Mouse (Mus musculus) CD8-positive naive resting alpha-beta T cell, adult 57 days (primary cell): ENCODE measurements around the gene Ccdc102a. TPM values are rescaled to one million over a fixed set of nuclear protein-coding genes. Genes with fewer than 3 reads are reported as not detected.

ENCODE experiments used
- total RNA-seq: library from RNA; stranded (reverse); gene quantifications from one replicate; pipeline ENCODE4 v1.2.4, GENCODE M21; 2023

Gene Ccdc102a
- total RNA-seq, result 10.8 TPM

GRCm38 (mm10) chr8:94917851-94918495 lies at the start of gene Ccdc102a:
Ccdc102a (minus strand) TSS chr8:94918098.

GRCm38 (mm10) chr8:94923405-94923804 lies 5.5 kb upstream of the Ccdc102a start, which contains the start of gene Adgrg5:
Adgrg5 (plus strand) TSS chr8:94923694.

GRCm38 (mm10) chr8:94876197-94876730 lies 41.6 kb downstream of the Ccdc102a start, which contains the start of gene Dok4:
Dok4 (minus strand) TSS chr8:94876330.

GRCm38 (mm10) chr8:94857346-94858173 lies 60.3 kb downstream of the Ccdc102a start, which contains the start of gene Polr2c:
Polr2c (plus strand) TSS chr8:94857450.

Other genes with a start within 250 kb of the Ccdc102a start
- gene Pllp, start 221.8 kb downstream of the Ccdc102a start, total RNA-seq, result not detected
- not detected for gene Ccl22, start 172.5 kb downstream of the Ccdc102a start, total RNA-seq
- not detected for gene Cx3cl1, start 146.1 kb downstream of the Ccdc102a start, total RNA-seq
- gene Ccl17, start 107.6 kb downstream of the Ccdc102a start, total RNA-seq, result not detected
- 39.6 TPM for gene Coq9, start 79.8 kb downstream of the Ccdc102a start, total RNA-seq
- gene Ciapin1, start 79.7 kb downstream of the Ccdc102a start, total RNA-seq, result 60.7 TPM
- gene Polr2c, start 60.6 kb downstream of the Ccdc102a start, total RNA-seq, result 56.6 TPM
- 0.40 TPM for gene Dok4, start 41.8 kb downstream of the Ccdc102a start, total RNA-seq
- gene Adgrg5, start 5.6 kb upstream of the Ccdc102a start, total RNA-seq, result 135 TPM
- gene Adgrg1, start 56.7 kb upstream of the Ccdc102a start, total RNA-seq, result 1.3 TPM
- gene Adgrg3, start 99.6 kb upstream of the Ccdc102a start, total RNA-seq, result 10.5 TPM
- not detected for gene Drc7, start 137.0 kb upstream of the Ccdc102a start, total RNA-seq
- gene Katnb1, start 163.1 kb upstream of the Ccdc102a start, total RNA-seq, result 17.4 TPM